Mouse (Mus musculus): ENCODE data around the gene Clgn. TPM values are rescaled to one million over a fixed set of nuclear protein-coding genes. Genes with fewer than 3 reads are reported as not detected.
"Not testable (repeated sequence)": the region's sequence is repeated elsewhere in the genome, so short reads cannot be mapped to it uniquely, and the experiment has no call there.

Gene Clgn
- polyA plus RNA-seq, 1 experiment from 2014 or later, result 0.07 TPM

GRCm38 (mm10) chr8:83426949-83427348 is 37.3 kb downstream of the Clgn start:
- Histone ChIP-seq H3K4me2 (replicated peaks; ENCODE audit: low read depth, low read length) (no peak overlapping the region), H3K4me3 (ENCODE audit: low read depth, low read length) (no peak overlapping the region), H3K9me3 (ENCODE audit: low read length) (no peaks in the 10 kb centered on the region), H3K4me1 (ENCODE audit: insufficient read depth, low read depth, low read length) (no peaks in the 10 kb centered on the region), H3K27ac (ENCODE audit: low read length) (no peak overlapping the region), H3K27me3 (replicated peaks; ENCODE audit: insufficient read depth, low read length) (no peaks in the 10 kb centered on the region), H3K9ac (replicated peaks; ENCODE audit: low read depth) (no peak overlapping the region), H3K36me3 (ENCODE audit: insufficient read depth, low read length) (no peaks in the 10 kb centered on the region)
- TF ChIP-seq EP300 (IDR thresholded peaks at IDR 0.05) (peak; percentile 32; the same call in 1 of the 2 replicates), CTCF (IDR thresholded peaks at IDR 0.05) (no peak)
- DNase-seq (ENCODE audit: low spot score) (peak; percentile 63), ATAC-seq (peak; percentile 87)
- 12% methylated on average over 7 of the region's 7 CpGs for WGBS

GRCm38 (mm10) chr8:83428621-83429020 is 39.0 kb downstream of the Clgn start:
- H3K27ac ChIP-seq (ENCODE audit: low read length); H3K4me3 ChIP-seq (ENCODE audit: low read depth, low read length); H3K4me2 ChIP-seq (replicated peaks; ENCODE audit: low read depth, low read length); DNase-seq (ENCODE audit: low spot score); ATAC-seq; H3K27me3 ChIP-seq (replicated peaks; ENCODE audit: insufficient read depth, low read length); H3K9ac ChIP-seq (replicated peaks; ENCODE audit: low read depth); H3K9me3 ChIP-seq (ENCODE audit: low read length); H3K4me1 ChIP-seq (ENCODE audit: insufficient read depth, low read depth, low read length); H3K36me3 ChIP-seq (ENCODE audit: insufficient read depth, low read length): not testable (repeated sequence)
- 89% methylated on average over 3 of the region's 3 CpGs for WGBS

GRCm38 (mm10) chr8:83429071-83429524 is 39.4 kb downstream of the Clgn start:
- H3K9me3 ChIP-seq (ENCODE audit: low read length), result no peaks in the 10 kb centered on the region
- no peaks in the 10 kb centered on the region for H3K4me1 ChIP-seq (ENCODE audit: insufficient read depth, low read depth, low read length)
- no peaks in the 10 kb centered on the region for H3K36me3 ChIP-seq (ENCODE audit: insufficient read depth, low read length)
- TF ChIP-seq CTCF (IDR thresholded peaks at IDR 0.05) (no peak), EP300 (IDR thresholded peaks at IDR 0.05) (no peak)
- no peak overlapping the region for H3K9ac ChIP-seq (replicated peaks; ENCODE audit: low read depth)
- WGBS, result 62% methylated on average over 4 of the region's 4 CpGs
- no peak for DNase-seq (ENCODE audit: low spot score)
- ATAC-seq, result no peak
- no peaks in the 10 kb centered on the region for H3K27me3 ChIP-seq (replicated peaks; ENCODE audit: insufficient read depth, low read length)
- H3K4me2 ChIP-seq (replicated peaks; ENCODE audit: low read depth, low read length), result no peak overlapping the region
- no peak overlapping the region for H3K27ac ChIP-seq (ENCODE audit: low read length)
- no peak overlapping the region for H3K4me3 ChIP-seq (ENCODE audit: low read depth, low read length)

- 83% methylated on average over 1 of the region's 1 CpGs for WGBS
- no peaks in the 10 kb centered on the region for H3K27me3 ChIP-seq (replicated peaks; ENCODE audit: insufficient read depth, low read length)
- H3K9me3 ChIP-seq (ENCODE audit: low read length), result no peaks in the 10 kb centered on the region
- DNase-seq (ENCODE audit: low spot score), result no peak
- ATAC-seq, result no peak
- no peak overlapping the region for H3K4me2 ChIP-seq (replicated peaks; ENCODE audit: low read depth, low read length)
- no peak overlapping the region for H3K9ac ChIP-seq (replicated peaks; ENCODE audit: low read depth)
- no peak overlapping the region for H3K27ac ChIP-seq (ENCODE audit: low read length)
- H3K36me3 ChIP-seq (ENCODE audit: insufficient read depth, low read length), result no peaks in the 10 kb centered on the region
- H3K4me3 ChIP-seq (ENCODE audit: low read depth, low read length), result no peak overlapping the region
- H3K4me1 ChIP-seq (ENCODE audit: insufficient read depth, low read depth, low read length), result peaks cover 4% of the 10 kb centered on the region; the same call in 1 of the 2 replicates
- TF ChIP-seq EP300 (IDR thresholded peaks at IDR 0.05) (no peak), CTCF (IDR thresholded peaks at IDR 0.05) (no peak)
Observed at GRCm38 (mm10) chr8:83437077-83437476, 47.4 kb downstream of the Clgn start.

GRCm38 (mm10) chr8:83441656-83442242 is 52.1 kb downstream of the Clgn start:
- Histone ChIP-seq H3K4me2 (replicated peaks; ENCODE audit: low read depth, low read length) (peak overlapping the region; percentile 83), H3K27ac (ENCODE audit: low read length) (peak overlapping the region; percentile 72), H3K4me1 (ENCODE audit: insufficient read depth, low read depth, low read length) (peaks cover 4% of the 10 kb centered on the region; the same call in 1 of the 2 replicates), H3K4me3 (ENCODE audit: low read depth, low read length) (peak overlapping the region; percentile 74), H3K27me3 (replicated peaks; ENCODE audit: insufficient read depth, low read length) (no peaks in the 10 kb centered on the region), H3K9ac (replicated peaks; ENCODE audit: low read depth) (peak overlapping the region; percentile 74), H3K36me3 (ENCODE audit: insufficient read depth, low read length) (no peaks in the 10 kb centered on the region), H3K9me3 (ENCODE audit: low read length) (no peaks in the 10 kb centered on the region)
- ATAC-seq (no peak), DNase-seq (ENCODE audit: low spot score) (no peak)
- WGBS, result 2% methylated on average over 29 of the region's 29 CpGs
- TF ChIP-seq CTCF (IDR thresholded peaks at IDR 0.05), result no peak
- TF ChIP-seq EP300 (IDR thresholded peaks at IDR 0.05), result no peak

- no peaks in the 10 kb centered on the region for H3K36me3 ChIP-seq (ENCODE audit: insufficient read depth, low read length)
- peak; percentile 99 for DNase-seq (ENCODE audit: low spot score)
- WGBS, result 1% methylated on average over 64 of the region's 64 CpGs
- H3K27ac ChIP-seq (ENCODE audit: low read length), result peak overlapping the region; percentile 72
- H3K9ac ChIP-seq (replicated peaks; ENCODE audit: low read depth), result peak overlapping the region; percentile 74
- H3K9me3 ChIP-seq (ENCODE audit: low read length), result no peaks in the 10 kb centered on the region
- no peaks in the 10 kb centered on the region for H3K27me3 ChIP-seq (replicated peaks; ENCODE audit: insufficient read depth, low read length)
- H3K4me3 ChIP-seq (ENCODE audit: low read depth, low read length), result peak overlapping the region; percentile 74
- H3K4me2 ChIP-seq (replicated peaks; ENCODE audit: low read depth, low read length), result peak overlapping the region; percentile 83
- peaks cover 4% of the 10 kb centered on the region; the same call in 1 of the 2 replicates for H3K4me1 ChIP-seq (ENCODE audit: insufficient read depth, low read depth, low read length)
- TF ChIP-seq EP300 (IDR thresholded peaks at IDR 0.05), result no peak
- no peak for TF ChIP-seq CTCF (IDR thresholded peaks at IDR 0.05)
- peak; percentile 100 for ATAC-seq
Observed at GRCm38 (mm10) chr8:83442243-83443051, 52.8 kb downstream of the Clgn start.
